Mouse (Mus musculus) erythroblast, embryonic 14.5 days (primary cell): ENCODE data around the gene Sh3bgr.

Source experiments
- GATA1 ChIP-seq: IDR thresholded peaks from 2 replicates; pipeline ENCODE4 v1.6.1; 2012; ENCODE audit warnings: low read length, inconsistent platforms, mixed read lengths
- TAL1 ChIP-seq: IDR thresholded peaks from 3 replicates; pipeline ENCODE4 v1.6.1; 2012; ENCODE audit warnings: low read length, inconsistent platforms, mixed read lengths

DNA sequence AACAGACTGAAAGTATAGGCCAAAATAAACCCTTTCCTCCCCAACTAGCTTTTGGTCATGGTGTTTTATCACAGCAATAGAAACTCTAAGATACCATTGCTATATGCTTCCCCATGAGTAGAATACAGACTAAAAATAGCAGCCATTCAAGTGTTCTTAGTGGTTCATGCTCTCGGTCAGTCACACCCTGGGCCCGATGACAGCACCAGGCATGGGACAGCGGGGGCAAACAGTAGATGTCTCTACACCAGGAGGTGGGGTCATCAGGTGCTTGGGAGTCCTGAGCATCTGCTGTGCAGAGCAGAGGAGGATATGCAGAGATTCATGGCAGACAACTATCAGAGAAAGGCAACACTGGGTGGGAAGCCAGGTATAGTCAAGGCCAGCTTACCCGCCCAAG lies 12.8 kb downstream of the Sh3bgr start:
- no peak for TF ChIP-seq TAL1
- no peak for TF ChIP-seq GATA1
